Mouse (Mus musculus): ENCODE data around the gene Atf5. TPM values are rescaled to one million over a fixed set of nuclear protein-coding genes. Genes with fewer than 3 reads are reported as not detected.

The Atf5 gene
- polyA plus RNA-seq, 1 experiment from 2014 or later = 3.1 TPM

MicroRNAs within 50 kb of the gene (microRNA counts, 519-probe panel; counts per million panel counts)
- microRNA mmu-miR-707 = not detected

Small RNAs within 50 kb of the gene (microRNA-seq; reads per million reads assigned to microRNA genes)
- not detected for gene Mir707 (ENCODE audit: borderline number of aligned reads)

Other genes with a start within 250 kb of the Atf5 start
- gene Napsa, start 244.3 kb downstream of the Atf5 start, polyA plus RNA-seq (2014; fragmentation: Nextera tagmentation; extraction: Ambion mirVana) = 0.70 and 0.88 TPM in 2 replicates
- 0.32 and 0.39 TPM in 2 replicates for gene Kcnc3, start 226.0 kb downstream of the Atf5 start, polyA plus RNA-seq (2014; fragmentation: Nextera tagmentation; extraction: Ambion mirVana)
- gene Myh14, start 145.8 kb downstream of the Atf5 start, polyA plus RNA-seq (2014; fragmentation: Nextera tagmentation; extraction: Ambion mirVana) = 2.1 and 4.5 TPM in 2 replicates
- not detected in 2 replicates for gene Izumo2, start 107.9 kb downstream of the Atf5 start, polyA plus RNA-seq (2014; fragmentation: Nextera tagmentation; extraction: Ambion mirVana)
- gene Vrk3, start 68.2 kb downstream of the Atf5 start, polyA plus RNA-seq (2014; fragmentation: Nextera tagmentation; extraction: Ambion mirVana) = 32.3 and 38.0 TPM in 2 replicates
- gene Zfp473, start 65.6 kb downstream of the Atf5 start, polyA plus RNA-seq (2014; fragmentation: Nextera tagmentation; extraction: Ambion mirVana) = 3.3 and 3.6 TPM in 2 replicates
- gene Nup62, start 570 bp downstream of the Atf5 start, polyA plus RNA-seq (2014; fragmentation: Nextera tagmentation; extraction: Ambion mirVana) = 66.9 and 72.6 TPM in 2 replicates
- 0.52 and 1.9 TPM in 2 replicates for gene Il4i1, start 271 bp downstream of the Atf5 start, polyA plus RNA-seq (2014; fragmentation: Nextera tagmentation; extraction: Ambion mirVana)
- 32.4 and 42.5 TPM in 2 replicates for gene Akt1s1, start 32.3 kb upstream of the Atf5 start, polyA plus RNA-seq (2014; fragmentation: Nextera tagmentation; extraction: Ambion mirVana)
- 55.1 and 75.1 TPM in 2 replicates for gene Tbc1d17, start 32.4 kb upstream of the Atf5 start, polyA plus RNA-seq (2014; fragmentation: Nextera tagmentation; extraction: Ambion mirVana)
- gene Pnkp, start 40.5 kb upstream of the Atf5 start, polyA plus RNA-seq (2014; fragmentation: Nextera tagmentation; extraction: Ambion mirVana) = 21.6 and 25.3 TPM in 2 replicates
- 350 and 370 TPM in 2 replicates for gene Ptov1, start 53.1 kb upstream of the Atf5 start, polyA plus RNA-seq (2014; fragmentation: Nextera tagmentation; extraction: Ambion mirVana)
- 44.5 and 50.3 TPM in 2 replicates for gene Med25, start 76.1 kb upstream of the Atf5 start, polyA plus RNA-seq (2014; fragmentation: Nextera tagmentation; extraction: Ambion mirVana)
- gene Fuz, start 79.4 kb upstream of the Atf5 start, polyA plus RNA-seq (2014; fragmentation: Nextera tagmentation; extraction: Ambion mirVana) = 11.8 and 13.2 TPM in 2 replicates
- gene Ap2a1, start 112.8 kb upstream of the Atf5 start, polyA plus RNA-seq (2014; fragmentation: Nextera tagmentation; extraction: Ambion mirVana) = 70.1 and 70.3 TPM in 2 replicates
- gene Tsks, start 126.5 kb upstream of the Atf5 start, polyA plus RNA-seq (2014; fragmentation: Nextera tagmentation; extraction: Ambion mirVana) = 0.21 TPM in 1 of 2 replicates, not detected in the other
- gene Cpt1c, start 158.2 kb upstream of the Atf5 start, polyA plus RNA-seq (2014; fragmentation: Nextera tagmentation; extraction: Ambion mirVana) = 14.3 and 17.1 TPM in 2 replicates
- gene Prmt1, start 169.9 kb upstream of the Atf5 start, polyA plus RNA-seq (2014; fragmentation: Nextera tagmentation; extraction: Ambion mirVana) = 289 and 293 TPM in 2 replicates
- gene Irf3, start 181.0 kb upstream of the Atf5 start, polyA plus RNA-seq (2014; fragmentation: Nextera tagmentation; extraction: Ambion mirVana) = 62.4 and 71.9 TPM in 2 replicates
- 69.9 and 71.7 TPM in 2 replicates for gene Bcl2l12, start 182.1 kb upstream of the Atf5 start, polyA plus RNA-seq (2014; fragmentation: Nextera tagmentation; extraction: Ambion mirVana)
- 40.0 and 41.1 TPM in 2 replicates for gene Scaf1, start 199.7 kb upstream of the Atf5 start, polyA plus RNA-seq (2014; fragmentation: Nextera tagmentation; extraction: Ambion mirVana)
- 18.5 and 23.9 TPM in 2 replicates for gene Rras, start 201.3 kb upstream of the Atf5 start, polyA plus RNA-seq (2014; fragmentation: Nextera tagmentation; extraction: Ambion mirVana)
- 10.9 and 11.8 TPM in 2 replicates for gene Prr12, start 236.2 kb upstream of the Atf5 start, polyA plus RNA-seq (2014; fragmentation: Nextera tagmentation; extraction: Ambion mirVana)
- 59.2 and 63.8 TPM in 2 replicates for gene Nosip, start 245.8 kb upstream of the Atf5 start, polyA plus RNA-seq (2014; fragmentation: Nextera tagmentation; extraction: Ambion mirVana)
- gene Prrg2, start 246.0 kb upstream of the Atf5 start, polyA plus RNA-seq (2014; fragmentation: Nextera tagmentation; extraction: Ambion mirVana) = 17.9 and 20.3 TPM in 2 replicates